Mouse (Mus musculus) kidney, adult 2 months (tissue): Measurements from ENCODE around the gene Rsad2.

Experiments used
- CTCF ChIP-seq: fragments of 200-500 bp; conservative IDR thresholded peaks from 2 replicates; pipeline ENCODE4 v1.5.1; 2011; ENCODE audit warnings: low read depth, mild to moderate bottlenecking, control low read depth, low read length, moderate library complexity, mixed read lengths; ENCODE audit not compliant: insufficient read depth, insufficient read length
- POLR2A ChIP-seq: fragments of 200-500 bp; IDR thresholded peaks from one replicate; pipeline ENCODE4 v1.6.1; 2011; ENCODE audit warnings: low read depth, low read length, control low read depth

- TF ChIP-seq CTCF (no peak), POLR2A (no peak)
Measured at GRCm38 (mm10) chr12:26478196-26479004, 22.1 kb upstream of the Rsad2 start.
